Mouse (Mus musculus) c-Kit-positive CD71-positive TER-119-positive erythroid progenitor cells, embryonic 14.5 days (primary cell): Measurements from ENCODE around the gene Icam1.
"Not testable (repeated sequence)": the region's sequence is repeated elsewhere in the genome, so short reads cannot be mapped to it uniquely, and the experiment has no call there.

Experiments
- DNase-seq: peaks from one replicate; pipeline ENCODE4 v3.0.0-alpha.2; 2013; ENCODE audit warnings: low spot score

Gene Icam1

GRCm38 (mm10) chr9:21022726-21023125 lies 6.9 kb downstream of the Icam1 start:
- no peak for DNase-seq

GRCm38 (mm10) chr9:21025258-21025810 lies 9.5 kb downstream of the Icam1 start:
- no peak for DNase-seq

- no peak for DNase-seq
Observed at GRCm38 (mm10) chr9:21026849-21027248, 11.1 kb downstream of the Icam1 start.

- DNase-seq = no peak
Observed at GRCm38 (mm10) chr9:21027774-21028290, 12.0 kb downstream of the Icam1 start.

DNA sequence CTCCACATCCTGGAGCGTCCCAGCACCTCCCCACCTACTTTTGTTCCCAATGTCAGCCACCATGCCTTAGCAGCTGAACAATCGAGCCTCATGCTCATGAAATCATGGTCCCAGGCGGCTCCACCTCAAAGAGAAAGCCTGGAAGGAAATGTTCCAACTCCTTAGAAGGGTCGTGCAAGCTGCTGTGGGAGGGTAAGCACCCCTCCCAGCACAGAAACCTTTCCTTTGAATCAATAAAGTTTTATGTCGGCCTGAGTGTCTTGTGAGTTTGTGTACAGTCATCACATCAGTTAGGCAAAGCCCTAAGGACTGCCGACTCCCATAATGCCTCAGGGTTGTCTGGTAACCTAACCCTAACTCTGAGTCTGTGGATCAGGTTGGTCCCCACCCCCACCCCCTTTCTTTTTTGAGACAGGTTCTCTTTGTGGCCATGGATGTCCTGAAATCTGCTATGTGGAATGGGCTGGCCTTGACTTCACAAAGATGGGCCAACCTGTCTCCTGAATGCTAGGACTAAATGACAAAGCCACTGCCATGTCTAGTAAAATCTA lies 12.8 kb downstream of the Icam1 start:
- no peak for DNase-seq

GRCm38 (mm10) chr9:21029291-21030054 lies 13.7 kb downstream of the Icam1 start, which contains the start of gene Icam4:
Gene Icam4 (plus strand): TSS chr9:21029373.
- peak; percentile 91 for DNase-seq

- no peak for DNase-seq
Observed at GRCm38 (mm10) chr9:21030055-21030600, 14.3 kb downstream of the Icam1 start.

- DNase-seq = peak; percentile 97
Observed at GRCm38 (mm10) chr9:21030781-21031250, 15.0 kb downstream of the Icam1 start.

GRCm38 (mm10) chr9:21031251-21031895 lies 15.6 kb downstream of the Icam1 start:
- peak; percentile 53 for DNase-seq

- DNase-seq = no peak
Observed at GRCm38 (mm10) chr9:21031896-21032351, 16.1 kb downstream of the Icam1 start, which contains the start of gene Icam5. Gene Icam5 (plus strand): TSS chr9:21032073.

DNA sequence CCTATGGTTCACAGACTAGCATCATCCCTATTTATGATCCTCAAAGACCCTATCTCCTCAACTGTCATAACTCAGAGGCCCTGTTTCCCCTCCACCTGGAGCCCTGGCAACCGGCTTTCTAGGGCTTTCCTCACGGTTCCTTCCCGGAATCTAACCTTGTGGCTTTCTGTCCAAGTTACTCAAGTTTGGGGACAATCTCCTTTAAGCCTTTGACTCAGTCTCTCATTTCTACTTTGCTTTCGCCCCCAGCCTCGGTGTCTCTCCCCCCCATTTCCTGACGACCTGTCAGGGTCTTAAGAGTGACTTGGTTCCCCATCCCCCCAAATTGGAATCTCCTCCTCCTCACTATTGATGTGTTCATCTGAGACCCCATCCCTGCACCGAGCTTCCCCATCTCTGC lies 16.7 kb downstream of the Icam1 start:
- DNase-seq = no peak

GRCm38 (mm10) chr9:21033136-21033535 lies 17.4 kb downstream of the Icam1 start:
- peak; percentile 90 for DNase-seq

GRCm38 (mm10) chr9:21034481-21035085 lies 18.8 kb downstream of the Icam1 start:
- DNase-seq = no peak

- no peak for DNase-seq
Observed at GRCm38 (mm10) chr9:21035586-21035985, 19.8 kb downstream of the Icam1 start.

- DNase-seq = no peak
Observed at GRCm38 (mm10) chr9:21036161-21036560, 20.4 kb downstream of the Icam1 start.

GRCm38 (mm10) chr9:21036666-21037065 lies 20.9 kb downstream of the Icam1 start:
- DNase-seq = no peak

DNA sequence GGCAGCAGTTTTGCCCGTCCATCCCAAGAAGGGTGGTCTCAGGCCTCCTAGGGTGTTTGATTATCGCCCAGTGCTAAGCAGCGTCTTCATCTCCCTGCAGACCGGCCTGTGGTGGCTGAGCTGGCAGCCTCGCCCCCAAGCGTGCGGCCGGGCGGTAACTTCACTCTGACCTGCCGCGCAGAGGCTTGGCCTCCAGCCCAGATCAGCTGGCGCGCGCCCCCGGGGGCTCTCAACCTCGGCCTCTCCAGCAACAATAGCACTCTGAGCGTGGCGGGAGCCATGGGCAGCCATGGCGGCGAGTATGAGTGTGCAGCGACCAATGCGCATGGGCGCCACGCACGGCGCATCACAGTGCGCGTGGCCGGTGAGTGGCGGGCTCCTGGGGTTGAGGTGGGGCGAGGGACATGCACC lies 21.7 kb downstream of the Icam1 start:
- DNase-seq = no peak

DNA sequence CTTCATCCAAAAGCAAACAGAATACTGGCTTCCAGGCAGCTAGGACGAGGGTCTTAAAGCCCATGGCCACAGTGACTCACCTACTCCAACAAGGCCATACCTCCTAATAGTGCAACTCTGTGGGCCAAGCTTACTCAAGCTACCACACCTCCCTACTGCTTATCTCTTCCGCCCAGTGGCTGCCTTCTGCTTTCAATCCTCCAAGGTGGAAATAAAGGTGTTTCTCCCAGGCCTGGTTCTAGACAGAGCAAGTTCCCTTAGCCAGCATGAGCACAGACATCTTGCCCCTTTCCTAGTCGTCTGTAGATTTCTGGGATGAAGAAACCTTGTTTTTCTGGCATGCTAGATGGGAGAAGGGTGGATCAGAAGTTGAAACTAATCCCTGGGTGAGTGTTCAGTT lies 24.0 kb downstream of the Icam1 start:
- DNase-seq = peak; percentile 50

DNA sequence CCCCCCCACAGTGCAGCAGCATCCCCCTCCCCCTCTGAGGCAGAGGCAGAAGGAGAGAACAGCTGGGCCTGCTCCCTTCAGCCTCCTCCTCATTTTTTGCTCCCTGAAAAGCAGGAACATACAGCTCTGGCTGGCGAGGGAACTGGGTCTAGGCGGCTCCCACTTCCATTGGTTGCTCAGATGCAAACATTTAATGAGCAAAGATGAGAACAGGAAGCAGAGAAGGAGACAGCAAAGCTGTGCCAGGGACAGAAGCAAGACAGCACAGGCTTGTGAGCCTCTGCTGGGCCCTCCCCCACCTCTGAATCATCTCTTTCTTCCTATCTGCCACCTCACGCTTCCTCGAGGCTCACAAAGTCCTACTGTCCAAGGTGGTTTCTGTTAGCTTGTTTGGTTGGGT lies 25.5 kb downstream of the Icam1 start:
- DNase-seq = no peak

- DNase-seq = no peak
Observed at GRCm38 (mm10) chr9:21043563-21043962, 27.8 kb downstream of the Icam1 start.

GRCm38 (mm10) chr9:21044785-21045184 lies 29.0 kb downstream of the Icam1 start:
- not testable (repeated sequence) for DNase-seq

GRCm38 (mm10) chr9:21045235-21045634 lies 29.4 kb downstream of the Icam1 start:
- DNase-seq = no peak
